Mouse (Mus musculus): ENCODE results near the gene Kpna3. TPM values are rescaled to one million over a fixed set of nuclear protein-coding genes. Genes with fewer than 3 reads are reported as not detected.
A peak's percentile ranks its signal among the peaks of the same experiment; 100 is the strongest.

The Kpna3 gene
- total and polyA plus RNA-seq, 2 experiments from 2014 or later: 34.8 to 52.5 TPM

GRCm38 (mm10) chr14:61346827-61347698 lies 92.6 kb downstream of the Kpna3 start:
- WGBS: 42% methylated on average over 10 of the region's 10 CpGs
- no peaks in the 10 kb centered on the region for H3K4me1 ChIP-seq (ENCODE audit: insufficient read depth, low read length)
- H3K4me2 ChIP-seq (ENCODE audit: low read depth, low read length): no peak overlapping the region
- H3K9ac ChIP-seq (replicated peaks; ENCODE audit: low read length): 0 out of 2 replicates have a peak overlapping the region, but pooled peaks have one; percentile 3
- H3K4me3 ChIP-seq (ENCODE audit: low read length): no peak overlapping the region
- no peaks in the 10 kb centered on the region for H3K36me3 ChIP-seq (ENCODE audit: insufficient read depth, low read length)
- ATAC-seq: peak; percentile 87
- no peaks in the 10 kb centered on the region for H3K9me3 ChIP-seq (ENCODE audit: low read length)
- peak; percentile 76 for DNase-seq (ENCODE audit: low spot score)
- TF ChIP-seq CTCF (IDR thresholded peaks at IDR 0.05; ENCODE audit: low read depth): peak; percentile 75
- H3K27ac ChIP-seq: no peak overlapping the region
- H3K27me3 ChIP-seq (ENCODE audit: insufficient read depth, low read length): no peaks in the 10 kb centered on the region

GRCm38 (mm10) chr14:61344590-61344989 lies 95.1 kb downstream of the Kpna3 start:
- TF ChIP-seq CTCF (IDR thresholded peaks at IDR 0.05; ENCODE audit: low read depth): no peak
- H3K4me3 ChIP-seq (ENCODE audit: low read length): no peak overlapping the region
- no peak overlapping the region for H3K9ac ChIP-seq (replicated peaks; ENCODE audit: low read length)
- no peaks in the 10 kb centered on the region for H3K4me1 ChIP-seq (ENCODE audit: insufficient read depth, low read length)
- no peak overlapping the region for H3K27ac ChIP-seq
- H3K9me3 ChIP-seq (ENCODE audit: low read length): no peaks in the 10 kb centered on the region
- no peak for ATAC-seq
- no peaks in the 10 kb centered on the region for H3K27me3 ChIP-seq (ENCODE audit: insufficient read depth, low read length)
- H3K36me3 ChIP-seq (ENCODE audit: insufficient read depth, low read length): no peaks in the 10 kb centered on the region
- H3K4me2 ChIP-seq (ENCODE audit: low read depth, low read length): no peak overlapping the region
- no peak for DNase-seq (ENCODE audit: low spot score)
- WGBS: 68% methylated on average over 5 of the region's 5 CpGs

GRCm38 (mm10) chr14:61339381-61339780 lies 100.3 kb downstream of the Kpna3 start:
- H3K9ac ChIP-seq (replicated peaks; ENCODE audit: low read length): no peak overlapping the region
- H3K27ac ChIP-seq: no peak overlapping the region
- TF ChIP-seq CTCF (IDR thresholded peaks at IDR 0.05; ENCODE audit: low read depth): no peak
- DNase-seq (ENCODE audit: low spot score) (no peak), ATAC-seq (no peak)
- WGBS: 86% methylated on average over 4 of the region's 4 CpGs
- no peak overlapping the region for H3K4me3 ChIP-seq (ENCODE audit: low read length)
- H3K36me3 ChIP-seq (ENCODE audit: insufficient read depth, low read length): no peaks in the 10 kb centered on the region
- H3K4me1 ChIP-seq (ENCODE audit: insufficient read depth, low read length): no peaks in the 10 kb centered on the region
- H3K27me3 ChIP-seq (ENCODE audit: insufficient read depth, low read length): no peaks in the 10 kb centered on the region
- no peak overlapping the region for H3K4me2 ChIP-seq (ENCODE audit: low read depth, low read length)
- no peaks in the 10 kb centered on the region for H3K9me3 ChIP-seq (ENCODE audit: low read length)

- peak; percentile 96 for TF ChIP-seq CTCF (IDR thresholded peaks at IDR 0.05; ENCODE audit: low read depth)
- no peaks in the 10 kb centered on the region for H3K36me3 ChIP-seq (ENCODE audit: insufficient read depth, low read length)
- peak; percentile 94 for DNase-seq (ENCODE audit: low spot score)
- no peaks in the 10 kb centered on the region for H3K9me3 ChIP-seq (ENCODE audit: low read length)
- H3K27me3 ChIP-seq (ENCODE audit: insufficient read depth, low read length): no peaks in the 10 kb centered on the region
- peak overlapping the region; percentile 73 for H3K27ac ChIP-seq
- H3K9ac ChIP-seq (replicated peaks; ENCODE audit: low read length): no peak overlapping the region; the same call in 1 of the 2 replicates
- H3K4me2 ChIP-seq (ENCODE audit: low read depth, low read length): peak overlapping the region; percentile 38
- 13% methylated on average over 13 of the region's 13 CpGs for WGBS
- no peak overlapping the region for H3K4me3 ChIP-seq (ENCODE audit: low read length)
- H3K4me1 ChIP-seq (ENCODE audit: insufficient read depth, low read length): 0 out of 2 replicates have a peak, but pooled peaks cover 3% of the 10 kb centered on the region
- ATAC-seq: peak; percentile 83
Measured at GRCm38 (mm10) chr14:61330996-61331561, 108.6 kb downstream of the Kpna3 start.

GRCm38 (mm10) chr14:61330591-61330990 lies 109.1 kb downstream of the Kpna3 start:
- H3K9me3 ChIP-seq (ENCODE audit: low read length): no peaks in the 10 kb centered on the region
- DNase-seq (ENCODE audit: low spot score) (peak; percentile 81), ATAC-seq (peak; percentile 62)
- H3K36me3 ChIP-seq (ENCODE audit: insufficient read depth, low read length): no peaks in the 10 kb centered on the region
- H3K27ac ChIP-seq: peak overlapping the region; percentile 73
- no peak overlapping the region; the same call in 1 of the 2 replicates for H3K9ac ChIP-seq (replicated peaks; ENCODE audit: low read length)
- H3K27me3 ChIP-seq (ENCODE audit: insufficient read depth, low read length): no peaks in the 10 kb centered on the region
- 0 out of 2 replicates have a peak, but pooled peaks cover 3% of the 10 kb centered on the region for H3K4me1 ChIP-seq (ENCODE audit: insufficient read depth, low read length)
- no peak for TF ChIP-seq CTCF (IDR thresholded peaks at IDR 0.05; ENCODE audit: low read depth)
- no peak overlapping the region for H3K4me3 ChIP-seq (ENCODE audit: low read length)
- WGBS: 27% methylated on average over 11 of the region's 11 CpGs
- peak overlapping the region; percentile 38 for H3K4me2 ChIP-seq (ENCODE audit: low read depth, low read length)

- peak; percentile 38 for TF ChIP-seq CTCF (IDR thresholded peaks at IDR 0.05; ENCODE audit: low read depth)
- Histone ChIP-seq H3K4me2 (ENCODE audit: low read depth, low read length) (peak overlapping the region; percentile 43), H3K36me3 (ENCODE audit: insufficient read depth, low read length) (no peaks in the 10 kb centered on the region), H3K9ac (replicated peaks; ENCODE audit: low read length) (peak overlapping the region; percentile 35; the same call in 1 of the 2 replicates), H3K27ac (peak overlapping the region; percentile 79), H3K27me3 (ENCODE audit: insufficient read depth, low read length) (no peaks in the 10 kb centered on the region), H3K4me1 (ENCODE audit: insufficient read depth, low read length) (0 out of 2 replicates have a peak, but pooled peaks cover 3% of the 10 kb centered on the region), H3K4me3 (ENCODE audit: low read length) (peak overlapping the region; percentile 3; the same call in 1 of the 2 replicates), H3K9me3 (ENCODE audit: low read length) (peaks cover 2% of the 10 kb centered on the region; the same call in 1 of the 2 replicates)
- ATAC-seq (peak; percentile 88), DNase-seq (ENCODE audit: low spot score) (peak; percentile 92)
- 17% methylated on average over 19 of the region's 19 CpGs for WGBS
Measured at GRCm38 (mm10) chr14:61327618-61328450, 111.8 kb downstream of the Kpna3 start.
